Mouse (Mus musculus) layer of hippocampus, adult 18-20 months (tissue): ENCODE results near the gene Fbxl7. TPM values are rescaled to one million over a fixed set of nuclear protein-coding genes. Genes with fewer than 3 reads are reported as not detected.

Experiments used
- DNase-seq, 2 experiments: peaks; one replicate each; pipeline ENCODE4 v3.0.0; 2022; ENCODE audit warnings: low spot score in 2 of 2
- long read RNA-seq: library from polyadenylated mRNA; stranded (forward); transcript quantifications from one replicate; pipeline ENCODE4 v2.0.0, GENCODE M21; 2021
- total RNA-seq, 2 experiments: library from RNA; stranded (reverse); gene quantifications; 2 replicates each; pipeline ENCODE4 v1.2.3; 2021

The Fbxl7 gene
- 1 to 10 TPM; 7.1 to 8.5 TPM for total RNA-seq
- long read RNA-seq, partial matches to known transcripts: 0 of 4 reads
- long read RNA-seq, other reads (novel, unspliced or antisense): 4 of 4 reads

DNA sequence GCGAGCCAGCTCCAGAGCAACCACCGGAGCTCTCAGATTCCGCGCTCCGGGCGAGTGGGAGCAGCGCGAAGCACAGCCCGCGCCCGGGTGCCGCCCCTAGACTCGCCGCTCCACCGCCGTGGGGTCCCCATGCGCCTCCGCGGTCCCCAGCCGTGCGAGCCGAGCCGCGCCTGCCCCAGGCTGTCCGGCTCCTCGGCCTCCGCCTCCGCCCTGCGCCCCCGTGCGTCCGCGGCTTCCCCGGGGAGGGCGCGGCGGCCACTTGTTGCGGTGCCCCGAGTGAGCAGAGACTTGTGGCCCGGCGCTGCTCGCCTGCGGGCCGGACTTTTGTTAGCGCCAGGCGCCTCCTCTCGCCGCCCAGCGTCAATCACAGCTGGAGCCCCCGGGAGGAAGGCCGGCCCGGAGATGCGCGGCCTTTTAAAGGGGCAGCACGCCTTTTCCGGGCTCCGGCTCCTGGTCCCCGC, at the start of gene Fbxl7:
TSS of gene Fbxl7 (minus strand) at position 330 of the 461 bp plus-strand sequence.
- DNase-seq: peak; percentile 38 to 67

DNA sequence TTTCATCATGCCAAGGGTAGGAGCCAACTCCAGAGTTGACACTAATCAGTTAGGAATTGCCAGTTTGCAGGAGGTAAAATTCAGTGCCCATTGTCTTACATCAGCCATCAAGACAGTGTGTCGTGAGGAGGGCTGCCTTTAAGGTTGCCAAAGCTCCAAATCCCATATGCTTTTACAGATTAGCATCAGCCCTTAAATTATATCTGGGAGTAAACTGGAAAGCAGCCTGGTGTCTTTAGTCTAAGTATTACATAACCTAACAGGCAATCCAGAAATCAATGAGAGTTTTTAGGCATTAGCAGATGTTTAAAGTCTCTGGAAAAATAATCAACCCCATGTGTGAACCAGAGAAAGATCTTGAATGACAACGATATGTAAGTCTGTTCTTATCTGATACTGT, 26.6 kb upstream of the Fbxl7 start:
- DNase-seq: no peak

DNA sequence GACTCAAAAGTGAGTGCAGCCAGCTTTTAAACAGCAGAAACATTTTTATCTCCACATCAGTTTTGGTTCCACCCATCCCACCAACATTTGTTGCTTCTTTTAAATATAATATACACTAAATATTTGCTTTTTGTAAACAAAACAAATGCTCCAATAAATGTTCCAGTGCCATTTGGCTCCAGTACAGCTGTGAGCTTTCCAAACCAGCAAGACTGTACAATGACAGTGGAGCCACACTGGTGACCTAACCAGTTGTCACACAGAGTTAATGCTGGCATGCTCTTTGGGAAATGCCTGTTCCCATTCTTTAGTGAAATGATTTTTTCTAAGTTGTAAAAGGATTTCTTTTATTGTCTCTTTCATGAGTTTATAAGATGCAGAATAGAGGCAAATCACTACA, 18.0 kb upstream of the Fbxl7 start:
- no peak for DNase-seq

DNA sequence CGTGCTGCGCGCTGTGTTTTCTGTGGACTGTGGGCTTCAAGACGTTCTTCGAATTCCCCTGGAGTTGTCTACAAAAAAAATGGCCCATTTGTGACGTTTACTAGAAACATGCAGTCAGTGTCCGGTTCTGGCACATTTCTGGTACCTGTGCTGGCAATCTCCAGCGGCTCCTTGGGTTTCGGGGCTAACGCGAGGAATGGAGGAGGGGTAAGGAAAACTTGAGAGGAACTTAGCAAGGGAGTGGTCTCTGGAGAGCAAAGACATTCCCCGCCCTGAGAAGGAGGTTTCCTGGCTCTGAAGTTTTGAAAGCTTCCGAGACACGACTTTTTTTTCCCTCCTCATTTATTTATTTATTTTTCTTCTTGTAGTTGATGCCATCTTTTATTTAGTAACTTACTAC, 381 bp upstream of the Fbxl7 start:
- no peak for DNase-seq

DNA sequence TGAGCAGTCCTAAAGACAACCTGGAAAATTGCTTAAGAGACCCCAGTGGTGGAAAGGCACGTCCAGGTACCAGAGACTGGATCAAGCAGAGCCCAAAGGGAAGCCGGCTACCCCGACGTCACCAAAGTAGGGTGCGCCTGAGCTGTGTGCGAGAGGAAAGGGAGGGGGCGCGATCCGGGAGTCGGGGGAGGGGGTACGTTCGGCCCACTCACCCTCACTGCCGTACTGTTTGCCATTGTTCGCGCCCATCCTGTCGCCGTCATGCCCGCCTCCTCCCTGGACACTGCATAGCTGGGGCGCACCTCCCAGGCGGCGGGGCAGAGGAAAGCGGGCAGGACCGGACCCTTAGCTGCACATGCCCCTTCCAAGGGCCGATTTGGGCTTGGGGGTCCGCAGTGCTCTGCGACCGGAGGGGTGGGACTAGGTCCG, 565 bp downstream of the Fbxl7 start:
- peak in 1 of 2 experiments; percentile 9 for DNase-seq

DNA sequence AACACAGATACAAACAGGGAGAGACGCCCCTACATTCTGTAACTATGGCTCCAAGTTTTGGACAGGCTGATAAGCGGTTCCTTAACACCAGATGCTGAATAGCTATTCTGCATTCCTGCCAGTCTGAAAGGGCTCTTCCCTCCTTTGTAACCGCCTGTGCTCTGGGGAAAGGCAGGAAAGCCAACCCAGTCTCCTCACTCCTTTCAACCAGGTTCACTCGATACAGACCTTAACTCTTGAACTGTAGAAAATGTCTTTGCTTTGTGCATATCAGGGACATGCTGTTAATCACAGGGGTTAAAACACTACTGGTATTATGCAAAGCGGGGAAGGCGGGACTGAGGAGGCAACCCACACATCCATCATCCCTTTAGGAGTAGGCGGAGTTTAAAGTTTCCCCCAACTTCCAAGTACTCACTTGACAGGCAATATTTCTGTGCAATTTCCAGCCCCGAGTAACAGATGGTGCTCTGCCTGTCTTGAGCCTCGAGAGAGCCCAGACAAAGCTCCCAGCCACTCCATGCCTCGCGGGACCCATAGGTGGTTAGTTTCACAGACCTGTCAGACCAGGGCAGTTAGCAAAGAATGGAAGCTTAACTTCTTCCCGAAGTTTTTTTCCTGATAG, 1.2 kb downstream of the Fbxl7 start:
- peak in 1 of 2 experiments; percentile 45 for DNase-seq

DNA sequence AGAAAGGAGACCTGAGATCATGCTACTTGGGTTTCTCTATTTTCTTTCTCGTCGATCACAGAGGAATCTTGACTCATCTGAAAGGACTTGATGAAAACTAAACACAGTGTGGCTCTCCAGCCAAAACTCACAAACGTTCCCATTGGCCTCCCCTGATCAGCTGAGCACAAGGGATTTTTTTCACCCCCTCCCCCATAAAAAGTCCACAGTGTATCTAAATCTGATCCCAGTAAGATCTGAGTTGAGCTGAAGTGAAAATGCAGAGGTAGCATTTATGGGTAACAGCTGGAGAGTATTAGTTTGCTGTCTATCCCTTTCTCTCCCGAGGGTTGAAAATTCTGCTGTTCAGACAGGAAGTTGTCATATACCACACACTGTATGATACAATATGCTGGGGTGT, 2.2 kb downstream of the Fbxl7 start:
- DNase-seq: no peak

DNA sequence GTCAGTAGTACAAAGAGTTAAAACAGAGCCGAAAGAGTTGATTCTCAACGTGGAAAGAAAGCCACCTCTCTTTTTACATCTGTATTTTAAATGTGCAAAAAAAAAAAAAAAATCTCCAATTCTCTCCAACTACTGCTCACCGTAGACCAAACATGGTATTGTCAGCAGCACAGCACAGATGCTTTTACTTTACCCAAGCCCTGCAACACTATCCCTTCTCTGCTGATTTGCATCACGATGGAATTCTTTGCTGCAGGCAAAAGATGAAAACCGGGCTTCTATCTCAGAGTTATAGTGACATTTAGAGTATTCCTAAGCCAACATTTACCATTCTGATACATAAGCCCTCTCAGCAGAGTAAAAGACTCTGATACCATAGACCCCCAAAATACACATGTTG, 5.4 kb downstream of the Fbxl7 start:
- DNase-seq: no peak

DNA sequence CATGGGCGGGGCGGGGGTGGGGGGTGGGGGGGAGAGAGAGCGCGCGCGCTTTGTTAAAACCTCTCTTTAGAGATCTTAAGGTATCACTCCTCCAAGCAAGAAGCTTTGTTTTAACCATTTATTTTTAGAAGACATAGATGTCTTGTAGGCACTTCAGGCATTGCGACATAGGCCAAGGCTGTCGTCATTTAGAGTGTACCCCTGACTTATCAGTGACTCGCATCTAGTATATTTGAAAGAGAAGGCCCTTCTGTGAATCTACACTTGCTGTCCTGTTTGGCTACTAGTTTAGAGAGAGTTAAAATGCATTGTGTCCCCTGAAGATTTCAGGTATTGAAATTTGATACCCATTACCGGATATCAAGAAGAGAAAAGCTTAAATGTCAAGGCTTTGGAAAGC, 7.2 kb downstream of the Fbxl7 start:
- DNase-seq: no peak

DNA sequence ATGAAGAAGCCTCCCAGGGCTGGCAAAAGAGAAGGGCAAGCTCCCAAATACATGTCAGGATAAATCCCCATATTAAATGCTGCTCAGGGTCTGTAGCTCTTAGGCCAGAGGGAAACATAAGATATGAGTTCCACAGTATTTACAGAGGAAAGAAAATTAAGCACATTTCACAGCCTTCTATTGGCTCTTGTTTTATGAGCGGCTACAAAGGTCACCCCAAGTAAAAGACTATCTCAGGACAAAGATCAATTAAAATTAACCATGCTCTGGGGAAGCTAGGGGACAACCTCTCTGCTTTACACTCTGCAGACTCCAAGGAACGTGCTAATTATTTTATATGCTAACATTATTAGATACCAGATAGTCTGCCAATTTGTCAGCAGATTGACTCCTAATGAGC, 9.4 kb downstream of the Fbxl7 start:
- DNase-seq: no peak

DNA sequence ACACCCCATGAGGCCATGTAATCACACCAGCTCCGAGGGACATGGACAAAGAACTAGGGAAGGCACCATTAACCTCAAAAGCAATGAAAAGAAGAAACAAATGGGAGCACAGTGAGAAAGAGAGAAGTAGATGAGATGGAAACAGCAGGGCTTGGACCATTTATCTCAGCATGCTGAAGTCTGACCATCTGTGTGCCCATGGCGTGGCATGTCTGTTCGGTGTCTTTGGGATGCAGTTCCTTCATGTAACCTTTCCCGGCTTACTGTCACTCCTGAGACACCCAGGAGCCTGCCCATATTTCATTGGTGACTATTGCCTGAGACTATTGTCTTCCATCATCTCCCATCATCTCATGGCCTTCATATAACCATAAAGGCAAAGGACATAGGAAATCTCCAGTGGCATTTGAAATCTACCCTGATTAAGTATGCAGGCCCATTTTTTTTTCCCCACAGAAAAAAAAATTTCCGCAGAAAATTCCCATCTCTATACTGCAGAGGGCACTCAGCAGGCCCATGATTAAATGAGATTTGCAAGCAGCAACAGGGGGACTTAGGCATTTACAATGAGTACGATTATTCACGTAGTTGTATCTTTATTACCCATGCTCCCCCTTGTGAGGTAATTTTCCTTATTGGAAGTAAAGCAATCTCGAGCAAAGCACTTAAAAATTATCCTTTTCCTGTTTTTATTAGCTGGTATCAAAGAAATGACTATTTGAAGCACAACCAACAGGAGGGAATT, 15.0 kb downstream of the Fbxl7 start:
- DNase-seq: no peak

DNA sequence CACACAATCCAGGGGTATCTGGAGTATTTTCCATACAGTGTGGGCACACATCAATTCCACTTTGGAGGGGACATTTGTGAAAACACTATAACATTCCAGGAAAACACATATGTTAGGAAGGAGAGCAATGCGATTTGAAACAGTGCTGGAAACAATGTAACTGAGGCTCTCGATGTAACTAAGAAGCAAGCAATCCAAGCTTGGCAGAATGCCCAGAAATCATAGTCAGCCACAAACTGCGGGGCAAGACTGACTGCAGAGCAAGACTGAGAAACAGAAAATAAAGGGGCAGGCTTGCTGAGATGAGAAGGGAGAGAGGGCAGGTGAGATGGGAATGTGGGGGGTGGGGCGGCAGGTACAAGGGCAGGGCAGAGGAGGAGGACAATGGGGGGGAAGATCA, 19.7 kb downstream of the Fbxl7 start:
- peak; percentile 66 to 90 for DNase-seq

DNA sequence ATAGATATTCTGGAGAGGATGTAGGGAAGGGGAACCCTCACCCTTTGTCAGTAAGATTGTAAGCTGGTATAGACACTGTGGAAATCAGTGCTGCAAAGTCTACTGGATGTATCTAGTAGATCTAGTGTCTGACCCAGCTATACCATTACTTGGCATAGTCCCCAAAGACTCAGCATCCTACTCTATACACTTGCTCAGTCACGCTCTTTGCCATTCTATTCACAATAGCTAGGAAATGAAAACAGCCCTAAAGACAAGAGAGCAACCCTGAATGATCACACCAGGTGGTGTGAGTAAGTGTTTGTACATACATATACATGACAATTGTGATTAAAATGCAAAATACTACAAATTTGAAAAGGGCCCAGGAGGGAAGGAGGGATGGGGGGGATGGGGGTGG, 23.1 kb downstream of the Fbxl7 start:
- DNase-seq: no peak

DNA sequence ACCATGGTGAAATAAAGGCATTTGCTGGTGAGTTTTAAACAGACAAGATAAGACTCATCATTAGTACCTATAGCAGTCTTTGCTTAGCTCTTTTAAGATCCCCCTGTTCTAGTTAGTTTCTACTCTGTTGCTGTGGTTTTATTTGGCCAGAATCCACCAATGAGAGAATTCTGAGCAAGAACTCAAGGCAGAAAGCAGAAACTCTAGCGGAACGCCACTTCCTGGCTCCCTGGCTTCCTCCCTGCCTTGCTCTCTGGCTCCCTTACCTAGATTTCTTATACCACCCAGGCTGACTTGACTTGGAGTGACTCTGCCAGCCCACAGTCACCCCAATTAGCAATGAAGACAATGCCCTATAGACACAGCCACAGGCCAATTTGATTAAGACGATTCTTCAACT, 26.2 kb downstream of the Fbxl7 start:
- no peak for DNase-seq

DNA sequence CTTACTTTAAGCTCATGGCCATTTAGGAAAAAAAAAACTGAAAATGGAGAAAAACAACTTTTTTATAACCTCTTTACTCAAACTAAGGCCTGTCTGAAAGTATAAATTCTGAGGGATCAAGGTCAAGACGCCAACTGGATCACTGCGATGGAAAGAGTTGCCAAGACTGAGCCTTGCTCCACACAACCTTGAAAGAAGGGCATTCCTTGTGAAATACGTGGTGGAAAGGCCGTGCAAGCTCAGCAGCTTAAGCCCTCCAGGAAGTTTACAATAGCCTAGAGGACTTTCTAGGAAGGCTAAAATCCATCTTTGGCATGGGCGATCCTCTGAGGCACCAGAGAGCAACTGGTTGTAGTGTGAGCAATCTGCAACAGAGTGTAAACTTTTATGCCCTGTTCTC, 27.9 kb downstream of the Fbxl7 start:
- no peak for DNase-seq

DNA sequence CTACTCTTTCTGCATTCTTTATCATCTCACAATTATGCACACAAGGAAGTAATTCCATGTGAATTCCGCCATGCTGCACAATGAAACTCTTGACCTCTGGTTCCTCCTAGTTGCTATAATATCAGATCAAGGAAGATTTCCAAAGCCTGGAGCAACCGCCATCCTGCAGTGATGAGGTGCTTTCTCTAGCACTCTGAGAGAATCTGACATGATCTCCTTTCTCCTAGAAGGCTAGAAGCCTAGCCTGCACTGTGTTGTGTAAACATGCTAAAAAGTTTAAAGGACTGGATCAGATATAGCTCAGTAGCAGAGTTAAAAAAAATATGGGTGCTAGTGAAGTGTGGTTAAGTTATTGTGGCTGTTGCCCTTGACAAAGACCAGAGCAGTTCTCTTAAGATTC, 33.2 kb downstream of the Fbxl7 start:
- DNase-seq: no peak

DNA sequence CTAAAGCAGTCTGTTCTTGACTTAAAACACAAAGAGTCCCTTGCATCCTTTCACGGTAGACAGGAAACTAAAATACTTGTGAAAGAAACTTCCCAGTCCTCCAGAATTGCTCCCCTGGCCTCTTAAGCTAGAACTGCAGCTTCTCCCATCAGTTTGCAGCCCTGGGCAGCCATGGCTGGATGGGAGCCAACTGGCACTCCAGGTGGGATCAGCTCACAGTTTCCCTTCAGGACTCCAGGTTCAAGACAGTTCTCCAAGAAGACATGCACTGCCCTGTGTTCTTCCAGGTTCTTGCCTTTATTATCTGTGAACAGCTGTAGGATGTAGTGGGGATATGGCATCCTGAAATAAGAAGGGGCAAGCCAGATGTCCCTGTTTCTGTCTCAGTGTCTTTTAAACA, 45.8 kb downstream of the Fbxl7 start:
- DNase-seq: no peak

DNA sequence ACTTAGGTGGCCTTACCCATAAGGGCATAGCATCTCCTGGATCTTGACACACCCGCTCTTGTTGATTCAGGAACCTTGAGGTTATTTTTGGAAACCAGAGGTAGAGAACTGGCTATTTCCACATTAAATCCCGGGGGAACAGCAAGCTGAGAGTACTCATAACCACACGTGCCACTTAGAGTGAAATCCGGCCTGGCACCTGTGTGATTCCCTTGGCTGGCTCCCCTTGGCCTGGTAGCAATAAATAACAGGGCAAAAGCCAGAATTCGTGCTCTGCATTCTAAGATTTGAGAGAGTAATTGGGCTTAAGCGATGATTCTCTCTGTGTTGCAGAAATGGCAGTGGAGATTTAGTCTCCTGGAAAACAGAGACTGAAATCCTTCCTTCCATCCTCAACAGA, 53.2 kb downstream of the Fbxl7 start:
- DNase-seq: no peak

DNA sequence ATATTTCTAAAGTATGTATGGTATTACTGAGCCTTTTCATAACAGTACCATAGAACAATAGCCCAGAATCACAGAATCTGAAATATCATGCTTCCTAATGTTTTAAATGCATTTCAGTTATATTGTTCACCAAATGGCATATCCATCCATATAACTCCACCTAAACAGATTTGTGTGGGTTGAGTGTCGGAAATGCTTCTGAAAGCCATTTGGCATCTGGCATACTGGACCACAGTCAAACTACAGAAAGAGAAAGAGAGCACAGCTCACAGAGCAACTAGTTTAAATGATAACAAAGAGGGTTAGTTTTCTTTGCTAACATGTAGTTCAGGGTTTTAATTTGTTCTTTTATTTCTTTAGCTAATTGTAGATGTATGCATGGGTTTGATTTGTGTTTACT, 57.0 kb downstream of the Fbxl7 start:
- peak; percentile 22 to 64 for DNase-seq

DNA sequence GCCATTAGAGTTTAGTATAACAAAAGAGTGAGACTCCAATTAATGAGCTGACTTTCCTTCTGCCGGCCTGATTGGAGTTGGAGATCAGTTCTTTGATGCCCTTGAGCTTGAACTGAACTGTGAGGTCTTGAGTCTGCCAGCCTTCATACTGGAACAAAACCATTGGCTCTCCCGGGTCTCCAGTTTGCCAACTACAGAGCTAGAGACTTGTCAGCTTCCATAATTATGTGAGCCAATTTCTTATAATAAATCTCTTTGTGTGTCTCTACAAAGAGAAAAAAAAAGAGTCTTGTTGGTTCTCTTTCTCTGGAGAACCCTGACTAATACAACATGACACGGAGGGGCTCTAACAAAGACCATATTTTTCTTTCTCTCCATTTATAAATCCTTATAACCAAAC, 58.2 kb downstream of the Fbxl7 start:
- DNase-seq: no peak

DNA sequence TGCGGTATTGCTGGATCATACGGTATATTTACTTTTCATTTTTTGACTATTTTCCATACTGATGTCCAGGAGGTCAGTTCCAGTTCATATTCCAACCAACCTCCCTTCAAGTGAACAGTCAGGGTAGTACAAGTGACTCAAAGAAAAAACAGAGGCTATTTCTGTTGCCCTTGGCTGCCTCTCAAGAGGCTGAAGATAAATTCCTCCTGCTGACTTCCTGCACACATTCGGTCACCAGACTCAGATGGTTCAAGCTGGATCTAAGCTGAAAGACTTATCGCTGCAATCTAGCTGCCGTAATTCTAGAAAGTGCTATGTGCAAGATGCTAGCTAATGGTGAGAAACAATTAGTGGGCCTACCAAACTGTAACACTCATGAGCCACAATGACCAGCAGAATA, 61.0 kb downstream of the Fbxl7 start:
- no peak for DNase-seq

DNA sequence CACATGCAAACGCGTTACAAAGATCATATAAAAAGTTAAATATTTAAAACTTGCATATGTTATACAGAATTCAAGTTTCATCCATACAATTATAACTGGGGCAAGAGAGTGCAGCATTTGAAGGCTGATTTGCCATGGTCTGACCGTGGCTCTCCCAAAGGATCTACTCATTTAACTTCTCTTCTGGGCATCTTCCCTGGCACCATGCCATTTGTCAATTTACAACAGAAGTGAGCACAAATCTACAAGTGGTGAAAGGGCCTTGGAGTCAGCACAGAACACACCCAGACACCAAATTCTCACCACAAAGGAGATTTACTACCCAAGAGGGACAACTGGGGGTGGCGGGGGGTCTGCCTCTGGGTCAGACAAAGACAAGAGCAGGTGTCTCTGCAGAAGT, 64.2 kb downstream of the Fbxl7 start:
- DNase-seq: no peak

DNA sequence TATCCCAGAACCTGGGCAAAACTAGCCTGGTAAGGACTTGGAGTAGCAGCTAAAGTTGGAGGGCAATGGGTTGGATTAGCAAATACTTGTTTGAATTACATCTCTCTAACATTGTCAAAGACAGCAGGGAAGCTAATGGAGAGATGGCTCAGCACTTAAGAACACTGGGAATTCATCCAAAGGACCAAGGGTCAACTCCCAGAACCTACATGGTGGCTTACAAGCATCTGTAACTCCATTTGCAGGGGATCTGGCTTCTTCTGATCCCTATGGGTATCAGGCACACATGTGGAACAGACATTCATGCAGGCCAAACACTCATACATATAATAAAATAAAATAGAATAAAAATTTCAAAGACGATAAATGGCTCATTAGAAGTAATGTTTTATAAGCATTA, 78.4 kb downstream of the Fbxl7 start:
- no peak for DNase-seq
